ENCODE assay signal across 21 mouse cellular contexts in the genomic region with DNA sequence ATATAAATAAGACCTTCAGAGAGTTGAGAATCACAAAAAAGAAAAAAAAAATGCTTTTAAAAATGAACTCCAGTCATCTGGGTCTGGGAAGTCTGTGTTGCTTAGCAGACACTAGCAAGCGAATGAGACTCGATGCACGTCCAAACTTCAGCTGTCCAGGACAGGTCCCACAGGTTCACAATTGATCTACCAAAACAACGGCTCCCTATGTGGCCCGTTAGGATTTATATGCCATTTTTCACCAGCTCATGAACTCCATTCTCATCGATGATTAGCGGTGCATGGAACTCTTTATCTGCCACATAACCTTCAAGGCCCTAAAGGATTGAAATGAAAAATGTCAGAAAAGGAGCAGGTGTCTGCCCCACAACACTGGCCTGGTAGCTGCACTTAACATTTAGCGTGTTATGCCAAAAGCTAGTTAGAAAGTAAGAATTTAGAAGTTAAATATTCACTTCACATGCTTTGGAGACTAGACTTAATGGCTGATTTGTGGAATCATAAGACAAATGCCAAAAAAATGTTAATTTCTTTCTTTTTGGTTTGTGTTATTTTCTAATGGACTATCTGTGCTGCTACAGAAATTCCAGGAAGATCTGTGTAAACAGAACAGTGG.
"Had no signal": no experiment of that assay in that cellular context is flagged by ENCODE, and none has a peak within 500 bp of the region (broad histone marks: within the 10 kb centered on the region; RNA-seq: fewer than 3 reads in every experiment).

No protein-coding gene starts in this region.

- H3K9ac ChIP-seq: limb, embryonic 13.5 days; liver, embryonic 14.5 days; liver, postnatal 0 days; lung, embryonic 14.5 days; midbrain, embryonic 12.5 days; midbrain, embryonic 15.5 days; neural tube, embryonic 12.5 days; neural tube, embryonic 15.5 days had no signal

- H3K9me3 ChIP-seq: limb, embryonic 10.5 days; limb, embryonic 13.5 days; midbrain, embryonic 12.5 days; midbrain, embryonic 15.5 days; neural tube, embryonic 12.5 days; neural tube, embryonic 15.5 days had no signal

- H3K27me3 ChIP-seq: limb, embryonic 13.5 days; midbrain, embryonic 12.5 days; midbrain, embryonic 15.5 days; neural tube, embryonic 12.5 days; neural tube, embryonic 15.5 days had no signal

- H3K27ac ChIP-seq: layer of hippocampus, adult 2 months; limb, embryonic 10.5 days; limb, embryonic 13.5 days; liver, embryonic 14.5 days; macrophage; midbrain, embryonic 12.5 days; midbrain, embryonic 15.5 days; neural tube, embryonic 12.5 days; neural tube, embryonic 15.5 days; stomach, postnatal 0 days had no signal

- H3K4me2 ChIP-seq: limb, embryonic 13.5 days; lung, embryonic 14.5 days; midbrain, embryonic 12.5 days; midbrain, embryonic 15.5 days; neural tube, embryonic 12.5 days; neural tube, embryonic 15.5 days had no signal

- H3K4me1 ChIP-seq: limb, embryonic 10.5 days; limb, embryonic 13.5 days; midbrain, embryonic 12.5 days; midbrain, embryonic 15.5 days; neural tube, embryonic 12.5 days; neural tube, embryonic 15.5 days had no signal

- ATAC-seq: intestine, postnatal 0 days; liver, postnatal 0 days; lung, postnatal 0 days; midbrain, embryonic 15.5 days had no signal

- DNase-seq: layer of hippocampus, adult 9-11 months; liver; liver, postnatal 0 days; lung, embryonic 14.5 days; right cerebral cortex, adult 18-20 months; right cerebral cortex, postnatal 14 days; right cerebral cortex, postnatal 4 days; thymus, adult 18-20 months; thymus, postnatal 36 days had no signal

- H3K4me3 ChIP-seq: layer of hippocampus, adult 2 months; limb, embryonic 10.5 days; limb, embryonic 13.5 days; midbrain, embryonic 12.5 days; midbrain, embryonic 15.5 days; neural tube, embryonic 12.5 days; neural tube, embryonic 15.5 days had no signal
